Mouse (Mus musculus) hematopoietic multipotent progenitor cell, adult 10-12 weeks (in vitro differentiated cells): ENCODE results near the gene Sult2a3. TPM values are rescaled to one million over a fixed set of nuclear protein-coding genes. Genes with fewer than 3 reads are reported as not detected.

Experiments used
- polyA plus RNA-seq: library from polyadenylated mRNA; stranded (reverse); fragments of >175 nt; gene quantifications from 2 replicates; pipeline ENCODE4 v1.2.3, GENCODE M21; 2012; ENCODE audit warnings: low replicate concordance

The Sult2a3 gene
- polyA plus RNA-seq, result not detected in 2 replicates

DNA sequence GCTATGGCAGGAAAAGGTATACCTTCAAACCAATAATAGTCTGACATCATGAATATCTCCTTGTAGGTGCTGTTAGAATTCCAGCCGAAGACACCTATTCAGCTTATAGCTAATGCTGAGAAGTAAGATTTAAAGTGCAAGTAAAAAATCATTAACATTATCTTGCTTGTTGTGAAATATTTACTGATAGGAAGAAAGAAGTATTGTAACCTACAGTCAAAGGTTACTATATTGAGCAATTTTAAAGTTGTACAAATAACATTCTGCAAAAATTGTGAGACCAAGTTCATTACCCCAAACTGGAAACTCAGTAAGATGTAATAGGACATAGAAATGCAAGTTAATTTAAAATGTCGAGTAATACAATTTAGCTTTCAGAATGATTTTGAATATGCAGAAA, at the start of gene Sult2a3:
Gene Sult2a3, minus strand, starts transcription at position 101 of the 400 bp plus-strand sequence.

Other genes with a start within 250 kb of the Sult2a3 start
- not detected in 2 replicates for gene Sult2a4, start 133.4 kb downstream of the Sult2a3 start, polyA plus RNA-seq
- gene Sult2a6, start 131.8 kb upstream of the Sult2a3 start, polyA plus RNA-seq, result not detected in 2 replicates
- gene Obox8, start 210.5 kb upstream of the Sult2a3 start, polyA plus RNA-seq, result not detected in 2 replicates